Comparison of ENCODE assay signal across 8 mouse cellular contexts in genomic region chr2:155691336-155691722, GRCm38 (mm10). TPM values are rescaled to one million over a fixed set of nuclear protein-coding genes. Genes with fewer than 3 reads are reported as not detected.
A peak's percentile ranks its signal among the peaks of the same experiment; 100 is the strongest.
DNase-seq lines count a peak whose midpoint lies in the region; ATAC-seq and TF ChIP-seq lines count a peak whose summit lies in the region.

No protein-coding gene starts in this region.

- peak overlapping the region; percentile 93 for H3K4me3 ChIP-seq in layer of hippocampus, adult 2 months
- H3K4me3 ChIP-seq in brown adipose tissue, adult 24 weeks (ENCODE audit: insufficient read depth, low read depth, low read length), result peak overlapping the region; percentile 97
- peak overlapping the region; percentile 85 for H3K4me3 ChIP-seq in hindbrain, postnatal 0 days (ENCODE audit: low read length)
- H3K4me3 ChIP-seq in neural tube, embryonic 12.5 days, result peak overlapping the region; percentile 99

- peak overlapping the region; percentile 98 for H3K9ac ChIP-seq in hindbrain, postnatal 0 days (replicated peaks; ENCODE audit: low read length)
- H3K9ac ChIP-seq in neural tube, embryonic 12.5 days, result peak overlapping the region; percentile 97

- no peak for ATAC-seq in hindbrain, postnatal 0 days
- no peak for ATAC-seq in neural tube, embryonic 12.5 days (ENCODE audit: low FRiP score, low read depth)

- TF ChIP-seq CTCF in layer of hippocampus, adult 2 months (conservative IDR thresholded peaks at IDR 0.05), result no peak
- TF ChIP-seq CTCF in hindbrain, postnatal 0 days (IDR thresholded peaks at IDR 0.05; ENCODE audit: low read depth), result no peak

- H3K36me3 ChIP-seq in hindbrain, postnatal 0 days (ENCODE audit: insufficient read depth, low read length), result no peaks in the 10 kb centered on the region
- H3K36me3 ChIP-seq in neural tube, embryonic 12.5 days, result peaks cover 2% of the 10 kb centered on the region; the same call in 1 of the 2 replicates

- H3K4me1 ChIP-seq in brown adipose tissue, adult 24 weeks (ENCODE audit: control insufficient read depth, insufficient read depth, insufficient read length, low read length), result 0 out of 2 replicates have a peak, but pooled peaks cover 6% of the 10 kb centered on the region
- H3K4me1 ChIP-seq in hindbrain, postnatal 0 days (ENCODE audit: insufficient read depth, low read length), result no peaks in the 10 kb centered on the region; the same call in 1 of the 2 replicates
- peaks cover 15% of the 10 kb centered on the region for H3K4me1 ChIP-seq in neural tube, embryonic 12.5 days

- no peaks in the 10 kb centered on the region for H3K9me3 ChIP-seq in hindbrain, postnatal 0 days (ENCODE audit: low read length)
- H3K9me3 ChIP-seq in neural tube, embryonic 12.5 days, result no peaks in the 10 kb centered on the region

- peak overlapping the region; percentile 94 for H3K4me2 ChIP-seq in hindbrain, postnatal 0 days (ENCODE audit: low read depth, low read length)
- H3K4me2 ChIP-seq in neural tube, embryonic 12.5 days (replicated peaks), result peak overlapping the region; percentile 80

- WGBS in hindbrain, postnatal 0 days, result 2% methylated on average over 8 of the region's 8 CpGs
- 5% methylated on average over 8 of the region's 8 CpGs for WGBS in neural tube, embryonic 12.5 days

- DNase-seq in layer of hippocampus, adult 2 months (ENCODE audit: low spot score in 2 of 2), result no peak
- DNase-seq in layer of hippocampus, adult 9-10 months (ENCODE audit: low spot score), result no peak
- DNase-seq in hindbrain, postnatal 0 days (ENCODE audit: low spot score), result peak; percentile 45
- no peak for DNase-seq in spleen, postnatal 14 days (ENCODE audit: low spot score in 2 of 2)
- DNase-seq in adrenal gland, postnatal 36 days, result no peak
- no peak for DNase-seq in cerebellum, postnatal 10 days

- no peaks in the 10 kb centered on the region for H3K27me3 ChIP-seq in hindbrain, postnatal 0 days (ENCODE audit: insufficient read depth, low read length)
- H3K27me3 ChIP-seq in neural tube, embryonic 12.5 days (replicated peaks), result no peaks in the 10 kb centered on the region

- H3K27ac ChIP-seq in layer of hippocampus, adult 2 months, result peak overlapping the region; percentile 97
- no peak overlapping the region for H3K27ac ChIP-seq in brown adipose tissue, adult 24 weeks (replicated peaks; ENCODE audit: low read depth, low read length)
- peak overlapping the region; percentile 92 for H3K27ac ChIP-seq in hindbrain, postnatal 0 days
- H3K27ac ChIP-seq in neural tube, embryonic 12.5 days, result 0 out of 2 replicates have a peak overlapping the region, but pooled peaks have one; percentile 88

RNA-seq across cellular contexts. Expression of gene Trpc4ap, which starts 0.9 kb away (rescaled TPM):
- 100 to 1,000 TPM; 159 to 164 TPM for total RNA-seq in layer of hippocampus, adult 2 months (2021)
- 52.3 and 69.5 TPM in 2 replicates for polyA plus RNA-seq in brown adipose tissue, adult 24 weeks (2012; ENCODE audit: insufficient read depth, insufficient read length, missing spikeins)
- 169 and 172 TPM in 2 replicates for total RNA-seq in hindbrain, postnatal 0 days (2014; rRNA removed)
- 127 and 129 TPM in 2 replicates for polyA plus RNA-seq in hindbrain, postnatal 0 days (2015; fragmentation: Nextera tagmentation; extraction: Ambion mirVana)
- polyA plus RNA-seq in neural tube, embryonic 12.5 days (2016; fragmentation: Nextera tagmentation; extraction: Ambion mirVana), result 187 and 188 TPM in 2 replicates
- total RNA-seq in adrenal gland, postnatal 36 days (2021), result 100 to 1,000 TPM; 130 to 146 TPM

RNA-seq across cellular contexts. Expression of gene Edem2, which starts 37.9 kb away (rescaled TPM):
- total RNA-seq in layer of hippocampus, adult 2 months (2021), result 10 to 100 TPM; 23.6 to 24.8 TPM
- 13.0 and 13.7 TPM in 2 replicates for polyA plus RNA-seq in brown adipose tissue, adult 24 weeks (2012; ENCODE audit: insufficient read depth, insufficient read length, missing spikeins)
- 32.0 and 40.7 TPM in 2 replicates for total RNA-seq in hindbrain, postnatal 0 days (2014; rRNA removed)
- 27.9 and 35.2 TPM in 2 replicates for polyA plus RNA-seq in hindbrain, postnatal 0 days (2015; fragmentation: Nextera tagmentation; extraction: Ambion mirVana)
- 37.4 and 39.6 TPM in 2 replicates for polyA plus RNA-seq in neural tube, embryonic 12.5 days (2016; fragmentation: Nextera tagmentation; extraction: Ambion mirVana)
- total RNA-seq in adrenal gland, postnatal 36 days (2021), result 10 to 100 TPM; 42.3 to 46.9 TPM

RNA-seq across cellular contexts. Expression of gene Gm17581, which starts 44.3 kb away (rescaled TPM):
- not detected for total RNA-seq in layer of hippocampus, adult 2 months (2021)
- not detected in 2 replicates for polyA plus RNA-seq in brown adipose tissue, adult 24 weeks (2012; ENCODE audit: insufficient read depth, insufficient read length, missing spikeins)
- not detected in 2 replicates for total RNA-seq in hindbrain, postnatal 0 days (2014; rRNA removed)
- polyA plus RNA-seq in hindbrain, postnatal 0 days (2015; fragmentation: Nextera tagmentation; extraction: Ambion mirVana), result not detected in 2 replicates
- not detected in 2 replicates for polyA plus RNA-seq in neural tube, embryonic 12.5 days (2016; fragmentation: Nextera tagmentation; extraction: Ambion mirVana)
- total RNA-seq in adrenal gland, postnatal 36 days (2021), result not detected

RNA-seq across cellular contexts. Expression of gene Procr, which starts 59.6 kb away (rescaled TPM):
- total RNA-seq in layer of hippocampus, adult 2 months (2021), result under 1 TPM; 0.81 to 0.97 TPM
- polyA plus RNA-seq in brown adipose tissue, adult 24 weeks (2012; ENCODE audit: insufficient read depth, insufficient read length, missing spikeins), result 8.5 and 8.6 TPM in 2 replicates
- total RNA-seq in hindbrain, postnatal 0 days (2014; rRNA removed), result 1.1 and 1.4 TPM in 2 replicates
- 1.6 and 2.6 TPM in 2 replicates for polyA plus RNA-seq in hindbrain, postnatal 0 days (2015; fragmentation: Nextera tagmentation; extraction: Ambion mirVana)
- 3.8 and 4.0 TPM in 2 replicates for polyA plus RNA-seq in neural tube, embryonic 12.5 days (2016; fragmentation: Nextera tagmentation; extraction: Ambion mirVana)
- 10 to 100 TPM; 27.0 to 72.3 TPM for total RNA-seq in adrenal gland, postnatal 36 days (2021)
